Mouse (Mus musculus) layer of hippocampus, postnatal 25 days (tissue): ENCODE measurements at regions not wholly inside any gene's neighbourhood (a gene's known extent, or its start where the extent isn't known, plus 50 kb on each side); places are given as distances from the start of the nearest gene placed in this dataset.

ENCODE experiments used
- DNase-seq, 2 experiments: peaks; one replicate each; pipeline ENCODE4 v3.0.0; 2022; ENCODE audit warnings: mixed read lengths in 2 of 2, low spot score in 1 of 2; ENCODE audit errors: extremely low spot score in 1 of 2

GRCm38 (mm10) chr12:9365931-9366330, 204.0 kb upstream of the Osr1 start:
- no peak for DNase-seq

GRCm38 (mm10) chr12:9368682-9369081, 201.2 kb upstream of the Osr1 start:
- no peak for DNase-seq

- no peak for DNase-seq
Measured at GRCm38 (mm10) chr12:9401956-9402355, 168.0 kb upstream of the Osr1 start.

- no peak for DNase-seq
Measured at GRCm38 (mm10) chr12:9404981-9405380, 164.9 kb upstream of the Osr1 start.

GRCm38 (mm10) chr12:9419311-9419710, 150.6 kb upstream of the Osr1 start:
- DNase-seq, result no peak

- no peak for DNase-seq
Measured at GRCm38 (mm10) chr12:9430656-9431055, 139.3 kb upstream of the Osr1 start.

- DNase-seq, result no peak
Measured at GRCm38 (mm10) chr12:9438575-9439161, 131.2 kb upstream of the Osr1 start.

- no peak for DNase-seq
Measured at GRCm38 (mm10) chr12:9450620-9451019, 119.3 kb upstream of the Osr1 start.

GRCm38 (mm10) chr12:9460193-9460592, 109.7 kb upstream of the Osr1 start:
- DNase-seq, result no peak

- no peak for DNase-seq
Measured at GRCm38 (mm10) chr12:9469655-9470470, 100.1 kb upstream of the Osr1 start.

GRCm38 (mm10) chr12:9475836-9476235, 94.1 kb upstream of the Osr1 start:
- no peak for DNase-seq

- no peak for DNase-seq
Measured at GRCm38 (mm10) chr12:9478201-9478600, 91.7 kb upstream of the Osr1 start.

GRCm38 (mm10) chr12:9487674-9488413, 82.1 kb upstream of the Osr1 start:
- no peak for DNase-seq

GRCm38 (mm10) chr12:9513926-9514325, 56.0 kb upstream of the Osr1 start:
- DNase-seq, result no peak

GRCm38 (mm10) chr12:9518782-9519181, 51.1 kb upstream of the Osr1 start:
- DNase-seq, result no peak

GRCm38 (mm10) chr12:9519346-9519745, 50.6 kb upstream of the Osr1 start:
- no peak for DNase-seq
